Mouse (Mus musculus) erythroblast, embryonic 14.5 days (primary cell): Measurements from ENCODE around the gene Hist1h2bq. TPM values are rescaled to one million over a fixed set of nuclear protein-coding genes. Genes with fewer than 3 reads are reported as not detected.
"Not testable (repeated sequence)": the region's sequence is repeated elsewhere in the genome, so short reads cannot be mapped to it uniquely, and the experiment has no call there.

Source experiments
- H3K27me3 ChIP-seq: 2 replicates; pipeline ENCODE4 v1.6.1; 2012; ENCODE audit warnings: inconsistent platforms; ENCODE audit not compliant: control insufficient read depth
- H3K36me3 ChIP-seq: 2 replicates; pipeline ENCODE4 v1.6.1; 2012; ENCODE audit warnings: mild to moderate bottlenecking, inconsistent platforms; ENCODE audit not compliant: control insufficient read depth
- H3K4me1 ChIP-seq: 2 replicates; pipeline ENCODE4 v1.6.1; 2012; ENCODE audit warnings: inconsistent platforms; ENCODE audit not compliant: control insufficient read depth
- H3K4me3 ChIP-seq: replicated peaks from 2 replicates; pipeline ENCODE3; 2012; ENCODE audit warnings: moderate library complexity, mild to moderate bottlenecking, inconsistent platforms
- H3K9me3 ChIP-seq: 2 replicates; pipeline ENCODE4 v1.6.1; 2012; ENCODE audit warnings: low read length, inconsistent platforms, mixed read lengths; ENCODE audit not compliant: control insufficient read depth
- GATA1 ChIP-seq: IDR thresholded peaks from 2 replicates; pipeline ENCODE4 v1.6.1; 2012; ENCODE audit warnings: low read length, inconsistent platforms, mixed read lengths
- TAL1 ChIP-seq: IDR thresholded peaks from 3 replicates; pipeline ENCODE4 v1.6.1; 2012; ENCODE audit warnings: low read length, inconsistent platforms, mixed read lengths
- polyA plus RNA-seq: library from polyadenylated mRNA; stranded (reverse); fragments of >175 nt; gene quantifications from 2 replicates; pipeline ENCODE4 v1.2.3, GENCODE M21; 2012

Gene Hist1h2bq
- 12.6 and 20.2 TPM in 2 replicates for polyA plus RNA-seq

GRCm38 (mm10) chr13:21810073-21810472 lies at the start of gene Hist1h2bq, which contains the start of gene Hist1h2ao:
TSS of gene Hist1h2bq (minus strand) at chr13:21810197.
TSS of gene Hist1h2ao (plus strand) at chr13:21810465.
- not testable (repeated sequence) for H3K9me3 ChIP-seq, H3K4me3 ChIP-seq, H3K4me1 ChIP-seq, H3K36me3 ChIP-seq, H3K27me3 ChIP-seq

GRCm38 (mm10) chr13:21855698-21856162 lies 45.7 kb upstream of the Hist1h2bq start:
- Histone ChIP-seq H3K9me3 (no peaks in the 10 kb centered on the region), H3K4me1 (peaks cover 8% of the 10 kb centered on the region), H3K27me3 (no peaks in the 10 kb centered on the region), H3K4me3 (peak overlapping the region; percentile 66), H3K36me3 (no peaks in the 10 kb centered on the region)
- TF ChIP-seq GATA1 (no peak), TAL1 (no peak)

- Histone ChIP-seq H3K27me3 (no peaks in the 10 kb centered on the region), H3K4me3 (peak overlapping the region; percentile 66), H3K36me3 (no peaks in the 10 kb centered on the region), H3K9me3 (no peaks in the 10 kb centered on the region), H3K4me1 (peaks cover 8% of the 10 kb centered on the region)
- TF ChIP-seq GATA1 (no peak), TAL1 (no peak)
Observed at GRCm38 (mm10) chr13:21855146-21855545, 45.1 kb upstream of the Hist1h2bq start.

GRCm38 (mm10) chr13:21852215-21852945 lies 42.4 kb upstream of the Hist1h2bq start:
- H3K27me3 ChIP-seq, result no peaks in the 10 kb centered on the region
- H3K4me3 ChIP-seq, result no peak overlapping the region
- peaks cover 9% of the 10 kb centered on the region for H3K4me1 ChIP-seq
- no peaks in the 10 kb centered on the region for H3K36me3 ChIP-seq
- no peaks in the 10 kb centered on the region for H3K9me3 ChIP-seq
- no peak for TF ChIP-seq GATA1
- TF ChIP-seq TAL1, result no peak

- H3K4me3 ChIP-seq, H3K36me3 ChIP-seq, H3K9me3 ChIP-seq, H3K27me3 ChIP-seq, H3K4me1 ChIP-seq: not testable (repeated sequence)
Observed at GRCm38 (mm10) chr13:21850696-21851095, 40.7 kb upstream of the Hist1h2bq start.

GRCm38 (mm10) chr13:21847883-21848282 lies 37.9 kb upstream of the Hist1h2bq start:
- Histone ChIP-seq H3K4me3 (no peak overlapping the region), H3K27me3 (no peaks in the 10 kb centered on the region), H3K36me3 (no peaks in the 10 kb centered on the region), H3K4me1 (peaks cover 2% of the 10 kb centered on the region; the same call in 1 of the 2 replicates), H3K9me3 (no peaks in the 10 kb centered on the region)
- TF ChIP-seq GATA1, result no peak
- no peak for TF ChIP-seq TAL1

GRCm38 (mm10) chr13:21846356-21846755 lies 36.4 kb upstream of the Hist1h2bq start:
- H3K36me3 ChIP-seq, H3K9me3 ChIP-seq, H3K27me3 ChIP-seq, H3K4me1 ChIP-seq, H3K4me3 ChIP-seq: not testable (repeated sequence)

GRCm38 (mm10) chr13:21840508-21840907 lies 30.5 kb upstream of the Hist1h2bq start:
- not testable (repeated sequence) for H3K4me3 ChIP-seq, H3K27me3 ChIP-seq, H3K9me3 ChIP-seq, H3K36me3 ChIP-seq, H3K4me1 ChIP-seq

GRCm38 (mm10) chr13:21833461-21833860 lies 23.5 kb upstream of the Hist1h2bq start, which contains the start of the genes Hist1h2ap and Hist1h2br:
TSS of gene Hist1h2ap (minus strand) at chr13:21833507.
TSS of gene Hist1h2br (plus strand) at chr13:21833743.
- not testable (repeated sequence) for H3K27me3 ChIP-seq, H3K36me3 ChIP-seq, H3K4me3 ChIP-seq, H3K9me3 ChIP-seq
- peaks cover 15% of the 10 kb centered on the region for H3K4me1 ChIP-seq

GRCm38 (mm10) chr13:21831418-21832394 lies 21.7 kb upstream of the Hist1h2bq start, which contains the start of gene Hist1h4n:
TSS of gene Hist1h4n (minus strand) at chr13:21832196.
- H3K27me3 ChIP-seq, H3K36me3 ChIP-seq, H3K9me3 ChIP-seq: not testable (repeated sequence)
- Histone ChIP-seq H3K4me3 (peak within 1 kb of the TSS; percentile 56), H3K4me1 (peaks cover 19% of the 10 kb centered on the region)
